Mouse (Mus musculus) C2C12 (cell line): Measurements from ENCODE around the gene Gm45837. TPM values are rescaled to one million over a fixed set of nuclear protein-coding genes. Genes with fewer than 3 reads are reported as not detected.

Experiments used
- H3K27me3 ChIP-seq: one replicate; pipeline ENCODE4 v1.6.1; 2011; ENCODE audit not compliant: control insufficient read depth, insufficient read depth, insufficient read length
- H3K36me3 ChIP-seq: one replicate; pipeline ENCODE4 v1.6.1; 2011; ENCODE audit not compliant: control insufficient read depth, insufficient read depth
- H3K4me3 ChIP-seq: one replicate; pipeline ENCODE4 v1.5.1; 2011; ENCODE audit warnings: mild to moderate bottlenecking, control low read depth; ENCODE audit not compliant: poor library complexity, insufficient read depth, severe bottlenecking
- H3K79me2 ChIP-seq: one replicate; pipeline ENCODE4 v1.6.1; 2011; ENCODE audit not compliant: control insufficient read depth, insufficient read depth
- H3K79me3 ChIP-seq: one replicate; pipeline ENCODE4 v1.6.1; 2011; ENCODE audit warnings: low read depth, control low read depth
- H3ac ChIP-seq: one replicate; pipeline ENCODE3; 2011; ENCODE audit warnings: low read depth; ENCODE audit not compliant: control insufficient read depth, insufficient read length
- CEBPB ChIP-seq: IDR thresholded peaks from one replicate; pipeline ENCODE4 v1.6.1; 2011; ENCODE audit warnings: low read depth, mild to moderate bottlenecking, control low read depth, moderate library complexity
- CTCF ChIP-seq: IDR thresholded peaks from one replicate; pipeline ENCODE4 v1.5.1; 2011; ENCODE audit not compliant: control insufficient read depth, insufficient read depth, insufficient read length
- FOSL1 ChIP-seq: IDR thresholded peaks from one replicate; pipeline ENCODE4 v1.8.0; 2011; ENCODE audit warnings: mild to moderate bottlenecking, low read length; ENCODE audit not compliant: poor library complexity, insufficient read depth, severe bottlenecking
- MAX ChIP-seq: IDR thresholded peaks from one replicate; pipeline ENCODE4 v1.6.1; 2011; ENCODE audit warnings: mild to moderate bottlenecking, control low read depth
- MYOD1 ChIP-seq: IDR thresholded peaks from one replicate; pipeline ENCODE4 v1.6.1; 2011; ENCODE audit warnings: low read depth; ENCODE audit not compliant: control insufficient read depth, insufficient read length
- MYOG ChIP-seq: IDR thresholded peaks from one replicate; pipeline ENCODE4 v1.6.1; 2011; ENCODE audit not compliant: control insufficient read depth, insufficient read length; ENCODE audit errors: extremely low read depth
- USF1 ChIP-seq: IDR thresholded peaks from one replicate; pipeline ENCODE4 v1.6.1; 2011; ENCODE audit warnings: low read depth, mild to moderate bottlenecking, control low read depth, moderate library complexity
- polyA plus RNA-seq: library from polyadenylated mRNA; unstranded; fragments of >200 nt; fragmentation: generic; extraction: Trizol; gene quantifications from one replicate; pipeline ENCODE4 v1.2.1, GENCODE M21; 2012; ENCODE audit warnings: missing spikeins

Gene Gm45837
- polyA plus RNA-seq, 1 experiment: not detected

DNA sequence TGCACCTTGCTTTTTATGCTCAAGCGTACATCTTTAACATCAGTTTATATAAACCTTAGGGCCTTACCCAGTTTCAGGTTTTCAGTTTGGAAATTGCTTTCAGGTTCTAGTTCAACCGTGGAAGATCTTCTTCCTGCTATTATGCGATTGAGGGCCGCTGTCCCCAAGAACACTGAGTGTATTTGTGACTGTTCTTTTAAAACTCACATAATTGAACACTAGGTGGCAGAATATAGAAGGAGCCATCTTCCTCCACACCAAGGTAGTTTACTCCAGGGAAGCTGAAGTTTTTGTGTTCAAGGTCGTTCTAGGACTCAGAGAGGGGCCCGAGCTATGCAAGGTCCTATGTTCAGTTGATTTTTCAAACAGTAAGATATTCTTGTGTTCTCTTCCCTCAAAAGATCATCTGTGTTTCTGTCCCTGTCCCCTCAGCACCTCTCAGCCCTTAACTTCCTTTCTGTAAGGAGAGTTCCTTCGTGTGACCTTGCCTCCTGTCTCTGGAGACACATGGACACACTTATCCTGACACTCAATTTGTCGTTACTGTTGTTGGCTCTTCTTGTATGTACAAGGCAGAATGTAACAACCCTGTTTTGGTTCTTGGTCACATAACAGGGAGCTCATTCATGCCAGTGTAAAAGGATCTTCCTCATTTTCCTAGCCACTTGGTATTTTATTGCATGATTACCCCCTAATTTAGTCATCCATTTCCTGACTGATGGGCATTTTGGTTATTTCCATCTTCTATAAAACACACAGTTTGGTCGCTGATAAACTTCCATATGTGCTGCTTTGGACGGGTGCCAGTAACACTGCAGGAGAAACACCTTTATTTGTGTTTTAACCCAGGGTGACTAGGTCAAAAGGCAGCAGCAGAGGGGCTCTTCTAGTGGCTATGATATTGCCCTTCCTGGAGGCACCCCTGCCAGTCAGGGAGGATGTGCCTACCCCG, 42.5 kb upstream of the Gm45837 start:
- TF ChIP-seq MYOG: no peak
- no peak for TF ChIP-seq MYOD1
- no peak for TF ChIP-seq CTCF
- TF ChIP-seq CEBPB: no peak
- no peak for TF ChIP-seq USF1
- TF ChIP-seq FOSL1: no peak
- no peak for TF ChIP-seq MAX
- Histone ChIP-seq H3ac (no peak overlapping the region), H3K36me3 (no peaks in the 10 kb centered on the region), H3K79me3 (no peaks in the 10 kb centered on the region), H3K27me3 (no peaks in the 10 kb centered on the region), H3K79me2 (no peaks in the 10 kb centered on the region), H3K4me3 (no peak overlapping the region)

DNA sequence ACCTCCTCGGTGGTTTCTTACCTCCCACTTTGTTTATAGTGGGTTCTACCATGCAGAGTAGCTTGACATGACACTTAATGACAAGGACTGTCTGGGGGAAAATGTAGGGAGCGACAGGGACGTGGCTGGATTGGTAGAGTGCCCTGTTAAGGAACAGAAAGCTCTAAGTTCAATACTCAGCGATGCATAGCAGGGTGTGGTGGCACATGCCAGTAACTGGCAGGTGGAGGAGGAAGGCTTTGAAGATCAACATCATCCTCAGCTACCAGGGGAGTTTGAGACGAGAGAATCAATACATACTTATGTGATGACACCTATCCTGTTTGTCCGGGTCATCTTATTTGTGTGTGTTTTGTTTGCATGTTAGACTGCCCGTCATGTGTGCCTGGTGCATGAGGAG, 41.0 kb upstream of the Gm45837 start:
- no peaks in the 10 kb centered on the region for H3K27me3 ChIP-seq
- TF ChIP-seq USF1: no peak
- no peak for TF ChIP-seq MYOG
- no peak for TF ChIP-seq CEBPB
- no peak for TF ChIP-seq MAX
- no peak for TF ChIP-seq CTCF
- TF ChIP-seq FOSL1: no peak
- TF ChIP-seq MYOD1: no peak
- no peaks in the 10 kb centered on the region for H3K36me3 ChIP-seq
- no peak overlapping the region for H3ac ChIP-seq
- H3K4me3 ChIP-seq: no peak overlapping the region
- no peaks in the 10 kb centered on the region for H3K79me2 ChIP-seq
- H3K79me3 ChIP-seq: no peaks in the 10 kb centered on the region

DNA sequence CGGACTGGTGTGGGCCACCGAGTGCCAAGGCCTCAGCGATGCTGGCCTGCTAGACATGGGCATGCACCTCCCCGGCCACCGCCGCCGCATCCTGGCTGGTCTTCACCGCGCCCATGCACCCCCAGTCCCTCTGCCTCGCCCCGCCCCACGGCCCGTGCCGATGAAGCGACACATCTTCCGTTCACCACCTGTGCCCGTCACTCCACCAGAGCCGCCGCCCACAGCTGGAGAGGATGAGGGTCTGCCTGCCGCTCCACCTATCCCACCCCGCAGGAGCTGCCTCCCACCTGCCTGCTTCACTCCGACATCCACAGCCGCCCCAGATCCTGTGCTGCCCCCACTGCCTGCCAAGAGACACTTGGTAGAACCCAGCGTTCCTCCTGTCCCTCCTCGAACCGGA, 37.6 kb upstream of the Gm45837 start:
- TF ChIP-seq CTCF (no peak), MYOD1 (peak; percentile 82), FOSL1 (no peak), MYOG (no peak)
- Histone ChIP-seq H3K4me3 (no peak overlapping the region), H3K27me3 (no peaks in the 10 kb centered on the region), H3K79me2 (no peaks in the 10 kb centered on the region), H3K36me3 (no peaks in the 10 kb centered on the region), H3K79me3 (no peaks in the 10 kb centered on the region), H3ac (no peak overlapping the region)

DNA sequence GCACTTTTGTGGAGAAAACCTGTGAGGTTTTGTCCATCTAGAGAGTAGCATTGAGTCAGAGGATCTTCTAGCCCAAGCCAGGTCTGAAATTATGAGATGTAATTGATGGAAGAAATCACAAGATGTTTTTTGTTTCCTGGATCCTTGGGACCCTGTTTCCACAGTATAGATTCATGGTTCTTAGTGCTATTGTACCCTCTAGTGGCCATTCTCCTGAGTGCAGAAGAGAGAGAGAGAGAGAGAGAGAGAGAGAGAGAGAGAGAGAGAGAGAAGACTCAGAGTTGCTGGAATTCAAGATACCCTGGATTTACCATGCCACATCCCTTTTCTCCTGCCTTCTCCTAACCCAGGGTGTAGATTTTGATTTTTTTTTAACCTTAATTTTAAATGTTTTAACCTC, 36.5 kb upstream of the Gm45837 start:
- H3K36me3 ChIP-seq: no peaks in the 10 kb centered on the region
- H3K79me3 ChIP-seq: no peaks in the 10 kb centered on the region
- H3ac ChIP-seq: no peak overlapping the region
- H3K4me3 ChIP-seq: no peak overlapping the region
- no peaks in the 10 kb centered on the region for H3K27me3 ChIP-seq
- no peak for TF ChIP-seq CTCF
- no peak for TF ChIP-seq MYOG
- TF ChIP-seq MYOD1: no peak
- TF ChIP-seq MAX: no peak
- no peak for TF ChIP-seq CEBPB
- TF ChIP-seq USF1: no peak
- no peak for TF ChIP-seq FOSL1
- H3K79me2 ChIP-seq: no peaks in the 10 kb centered on the region

DNA sequence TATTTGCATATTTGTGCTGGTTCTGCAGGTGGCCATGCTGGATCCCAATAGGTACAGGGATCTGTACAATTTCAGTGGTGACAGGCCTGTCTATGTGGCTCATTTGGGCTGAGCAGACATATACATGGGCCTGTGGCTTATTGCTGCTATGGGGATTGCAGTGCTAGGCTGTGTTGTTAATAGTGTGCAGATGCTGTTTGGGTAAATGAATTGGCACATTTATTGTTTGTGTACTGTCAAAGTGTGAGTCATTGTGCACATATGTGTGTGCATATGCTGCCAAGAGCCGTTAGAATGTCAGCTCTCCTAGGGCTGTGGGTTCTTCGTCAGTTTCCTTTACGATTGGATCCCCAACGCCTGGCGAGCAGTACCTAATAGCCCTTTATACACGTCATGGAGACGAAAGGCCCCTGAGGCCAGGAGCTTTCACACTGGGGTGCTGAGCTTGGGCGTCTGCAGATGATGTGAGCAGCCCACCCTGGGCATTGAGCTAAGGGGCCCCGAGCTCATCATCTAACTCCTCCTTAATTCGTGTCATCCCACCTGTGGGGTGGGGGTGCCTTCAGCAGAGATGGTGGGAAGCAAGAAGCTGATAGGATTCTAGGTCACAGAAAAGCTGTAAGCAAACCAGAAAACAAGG, 33.9 kb upstream of the Gm45837 start:
- Histone ChIP-seq H3K27me3 (no peaks in the 10 kb centered on the region), H3K4me3 (no peak overlapping the region), H3ac (no peak overlapping the region), H3K79me2 (no peaks in the 10 kb centered on the region), H3K36me3 (no peaks in the 10 kb centered on the region), H3K79me3 (no peaks in the 10 kb centered on the region)
- TF ChIP-seq USF1 (no peak), MAX (no peak), MYOG (no peak), MYOD1 (no peak), CTCF (no peak), FOSL1 (no peak), CEBPB (no peak)
